Mouse (Mus musculus): Measurements from ENCODE around the gene Olfr692.

GRCm38 (mm10) chr7:105414385-105414784 lies 46.4 kb downstream of the Olfr692 start:
- TF ChIP-seq POLR2A (IDR thresholded peaks at IDR 0.05; ENCODE audit: borderline replicate concordance, control insufficient read depth, low read depth, low read length) (no peak), CTCF (IDR thresholded peaks at IDR 0.05; ENCODE audit: control insufficient read depth, insufficient read depth, low read length) (no peak)
